Mouse (Mus musculus): ENCODE results near the gene Osbpl2. TPM values are rescaled to one million over a fixed set of nuclear protein-coding genes. Genes with fewer than 3 reads are reported as not detected.

The Osbpl2 gene
- polyA plus RNA-seq, 1 experiment, result 0.76 TPM

GRCm38 (mm10) chr2:180103151-180103977 lies 15.7 kb upstream of the Osbpl2 start:
- no peak overlapping the region for H3K4me3 ChIP-seq (replicated peaks)
- H3K9me3 ChIP-seq (ENCODE audit: control insufficient read depth, low read length), result no peaks in the 10 kb centered on the region; the same call in 1 of the 2 replicates
- H3K36me3 ChIP-seq (ENCODE audit: control insufficient read depth), result no peaks in the 10 kb centered on the region
- TF ChIP-seq GATA1 (IDR thresholded peaks at IDR 0.05; ENCODE audit: low read length), result no peak
- no peak for TF ChIP-seq TAL1 (IDR thresholded peaks at IDR 0.05; ENCODE audit: low read length)
- H3K4me1 ChIP-seq (ENCODE audit: control insufficient read depth), result peaks cover 22% of the 10 kb centered on the region
- peaks cover 77% of the 10 kb centered on the region for H3K27me3 ChIP-seq (ENCODE audit: control insufficient read depth)

GRCm38 (mm10) chr2:180103978-180104658 lies 15.0 kb upstream of the Osbpl2 start, which contains the start of gene Hrh3:
TSS of gene Hrh3 (minus strand) at chr2:180104488.
- Histone ChIP-seq H3K4me1 (ENCODE audit: control insufficient read depth) (peaks cover 19% of the 10 kb centered on the region), H3K9me3 (ENCODE audit: control insufficient read depth, low read length) (no peaks in the 10 kb centered on the region; the same call in 1 of the 2 replicates), H3K36me3 (ENCODE audit: control insufficient read depth) (no peaks in the 10 kb centered on the region), H3K27me3 (ENCODE audit: control insufficient read depth) (peaks cover 75% of the 10 kb centered on the region), H3K4me3 (replicated peaks) (peak within 1 kb of the TSS; percentile 37)
- TF ChIP-seq TAL1 (IDR thresholded peaks at IDR 0.05; ENCODE audit: low read length), result no peak
- TF ChIP-seq GATA1 (IDR thresholded peaks at IDR 0.05; ENCODE audit: low read length), result no peak

- no peak for TF ChIP-seq GATA1 (IDR thresholded peaks at IDR 0.05; ENCODE audit: low read length)
- no peak for TF ChIP-seq TAL1 (IDR thresholded peaks at IDR 0.05; ENCODE audit: low read length)
- H3K27me3 ChIP-seq (ENCODE audit: control insufficient read depth), result peaks cover 68% of the 10 kb centered on the region
- no peaks in the 10 kb centered on the region for H3K36me3 ChIP-seq (ENCODE audit: control insufficient read depth)
- peaks cover 15% of the 10 kb centered on the region for H3K4me1 ChIP-seq (ENCODE audit: control insufficient read depth)
- no peak overlapping the region for H3K4me3 ChIP-seq (replicated peaks)
- H3K9me3 ChIP-seq (ENCODE audit: control insufficient read depth, low read length), result no peaks in the 10 kb centered on the region; the same call in 1 of the 2 replicates
These were observed 14.3 kb upstream of the Osbpl2 start for GRCm38 (mm10) chr2:180104659-180105377.

GRCm38 (mm10) chr2:180105441-180106190 lies 13.5 kb upstream of the Osbpl2 start:
- H3K4me1 ChIP-seq (ENCODE audit: control insufficient read depth), result peaks cover 13% of the 10 kb centered on the region
- H3K9me3 ChIP-seq (ENCODE audit: control insufficient read depth, low read length), result no peaks in the 10 kb centered on the region; the same call in 1 of the 2 replicates
- H3K27me3 ChIP-seq (ENCODE audit: control insufficient read depth), result peaks cover 63% of the 10 kb centered on the region
- H3K36me3 ChIP-seq (ENCODE audit: control insufficient read depth), result no peaks in the 10 kb centered on the region
- H3K4me3 ChIP-seq (replicated peaks), result no peak overlapping the region
- TF ChIP-seq TAL1 (IDR thresholded peaks at IDR 0.05; ENCODE audit: low read length) (no peak), GATA1 (IDR thresholded peaks at IDR 0.05; ENCODE audit: low read length) (no peak)

GRCm38 (mm10) chr2:180107081-180107480 lies 12.0 kb upstream of the Osbpl2 start:
- H3K27me3 ChIP-seq (ENCODE audit: control insufficient read depth), result peaks cover 49% of the 10 kb centered on the region
- no peaks in the 10 kb centered on the region for H3K36me3 ChIP-seq (ENCODE audit: control insufficient read depth)
- H3K4me3 ChIP-seq (replicated peaks), result no peak overlapping the region
- peaks cover 13% of the 10 kb centered on the region for H3K4me1 ChIP-seq (ENCODE audit: control insufficient read depth)
- H3K9me3 ChIP-seq (ENCODE audit: control insufficient read depth, low read length), result no peaks in the 10 kb centered on the region; the same call in 1 of the 2 replicates
- TF ChIP-seq TAL1 (IDR thresholded peaks at IDR 0.05; ENCODE audit: low read length) (no peak), GATA1 (IDR thresholded peaks at IDR 0.05; ENCODE audit: low read length) (no peak)

GRCm38 (mm10) chr2:180108285-180108684 lies 10.8 kb upstream of the Osbpl2 start:
- Histone ChIP-seq H3K4me3 (replicated peaks) (no peak overlapping the region), H3K4me1 (ENCODE audit: control insufficient read depth) (peaks cover 13% of the 10 kb centered on the region), H3K9me3 (ENCODE audit: control insufficient read depth, low read length) (no peaks in the 10 kb centered on the region), H3K27me3 (ENCODE audit: control insufficient read depth) (peaks cover 37% of the 10 kb centered on the region), H3K36me3 (ENCODE audit: control insufficient read depth) (no peaks in the 10 kb centered on the region)
- TF ChIP-seq TAL1 (IDR thresholded peaks at IDR 0.05; ENCODE audit: low read length), result no peak
- TF ChIP-seq GATA1 (IDR thresholded peaks at IDR 0.05; ENCODE audit: low read length), result no peak

- TF ChIP-seq TAL1 (IDR thresholded peaks at IDR 0.05; ENCODE audit: low read length) (no peak), GATA1 (IDR thresholded peaks at IDR 0.05; ENCODE audit: low read length) (no peak)
These were observed 4.9 kb upstream of the Osbpl2 start for GRCm38 (mm10) chr2:180113909-180114890.

More at GRCm38 (mm10) chr2:180113909-180114890, 4.9 kb upstream of the Osbpl2 start:
- Histone ChIP-seq H3K36me3 (ENCODE audit: control insufficient read depth) (no peaks in the 10 kb centered on the region), H3K9me3 (ENCODE audit: control insufficient read depth, low read length) (no peaks in the 10 kb centered on the region), H3K4me1 (ENCODE audit: control insufficient read depth) (peaks cover 33% of the 10 kb centered on the region), H3K27me3 (ENCODE audit: control insufficient read depth) (peaks cover 41% of the 10 kb centered on the region), H3K4me3 (replicated peaks) (no peak overlapping the region)
